Mouse (Mus musculus): ENCODE data around the gene Pi16.

Pi16 gene

DNA sequence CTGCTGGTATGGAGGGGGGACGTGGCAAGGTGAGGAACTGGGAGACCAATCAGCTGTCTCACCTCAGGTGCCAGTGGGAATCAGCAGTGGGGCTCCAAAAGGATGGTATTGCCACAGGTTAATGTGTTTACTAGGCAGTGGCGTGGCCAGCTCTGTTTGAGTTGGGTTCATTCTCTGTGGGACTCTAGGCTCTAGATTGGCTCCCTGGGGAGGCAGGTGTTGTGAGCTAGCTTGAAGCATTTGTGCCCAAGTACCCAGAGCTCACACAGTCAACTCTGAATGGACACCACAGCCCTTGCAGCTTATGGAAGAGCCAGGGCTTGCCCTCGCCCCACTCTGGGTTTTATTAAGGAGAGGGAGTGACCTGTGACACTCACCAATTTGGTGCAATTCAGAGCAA, 13.6 kb upstream of the Pi16 start:
- no peak for DNase-seq (ENCODE audit: low read depth, low spot score)

DNA sequence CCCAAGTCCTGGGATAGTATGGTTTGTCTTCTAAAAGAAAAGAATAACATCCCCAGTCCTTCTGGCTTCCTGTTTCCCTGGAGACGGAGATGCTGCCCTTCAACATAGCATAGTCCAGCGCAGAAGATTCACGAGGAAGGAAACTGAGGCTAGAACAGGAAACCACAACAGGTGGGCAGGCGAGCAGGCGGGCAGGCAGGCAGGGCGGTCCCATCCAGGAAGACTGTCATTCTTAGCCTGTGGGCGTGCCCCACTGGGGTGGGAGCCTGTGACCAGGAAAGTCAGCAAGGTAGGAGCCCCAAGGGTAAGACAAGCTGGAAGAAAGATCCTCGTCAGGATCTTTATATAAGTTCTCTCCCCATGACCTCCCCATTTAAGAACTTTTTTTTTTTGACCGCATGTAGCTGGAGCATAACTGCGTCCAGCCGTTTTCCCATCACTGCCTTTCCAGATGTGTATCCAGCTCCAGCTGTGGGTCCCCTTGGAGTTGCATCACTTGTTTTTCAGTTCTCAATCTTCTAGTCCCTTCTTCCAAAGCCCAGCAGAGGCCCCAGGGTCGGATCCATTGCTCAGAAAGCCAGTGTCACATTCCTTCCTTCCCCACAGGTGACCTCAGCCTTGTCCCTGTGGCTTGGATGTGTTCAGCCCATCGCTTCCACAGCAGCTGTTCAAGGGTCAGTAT, 13.0 kb upstream of the Pi16 start:
- peak; percentile 49 for DNase-seq (ENCODE audit: low read depth, low spot score)

DNA sequence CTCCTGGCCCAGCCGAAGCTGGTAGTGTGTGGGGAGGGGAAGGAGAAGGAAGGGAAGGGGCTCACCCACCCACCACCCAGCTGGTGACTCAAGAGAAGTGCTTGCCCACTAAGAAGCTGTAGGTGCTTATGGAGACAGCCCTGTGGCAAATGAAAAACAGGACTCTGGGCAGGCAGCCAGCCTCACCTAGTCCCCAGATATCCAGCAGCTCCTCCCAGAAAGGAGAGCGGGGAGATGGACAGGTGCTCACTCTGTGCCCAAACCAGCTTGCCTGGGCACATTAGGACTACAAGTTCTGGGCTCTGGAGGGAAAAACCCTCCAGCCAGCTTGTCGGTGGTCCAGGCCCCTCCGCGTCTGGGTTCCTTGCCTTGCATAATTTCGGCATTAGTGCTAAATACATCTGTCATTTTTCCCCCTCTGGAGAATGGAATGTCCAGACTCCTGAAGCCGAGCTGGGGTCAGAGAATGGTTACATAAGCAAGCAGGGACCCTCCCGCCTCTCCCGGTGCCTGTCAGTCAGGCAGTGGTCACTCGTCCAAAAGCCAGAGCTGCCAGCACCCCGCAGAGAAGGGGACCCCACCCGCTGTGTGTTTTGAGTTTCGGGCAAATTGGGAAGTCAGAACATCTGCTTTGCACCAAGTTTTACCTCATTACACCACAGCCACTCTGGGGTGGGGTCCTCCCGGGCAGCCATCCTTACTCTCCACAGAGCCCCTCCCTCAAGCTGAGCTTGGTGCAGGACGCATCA, 12.2 kb upstream of the Pi16 start:
- DNase-seq (ENCODE audit: low read depth, low spot score), result no peak

- DNase-seq (ENCODE audit: low read depth, low spot score), result no peak
Measured at GRCm38 (mm10) chr17:29305871-29306270, 11.6 kb upstream of the Pi16 start.

- DNase-seq (ENCODE audit: low read depth, low spot score), result no peak
Measured at GRCm38 (mm10) chr17:29310056-29310623, 7.3 kb upstream of the Pi16 start.

DNA sequence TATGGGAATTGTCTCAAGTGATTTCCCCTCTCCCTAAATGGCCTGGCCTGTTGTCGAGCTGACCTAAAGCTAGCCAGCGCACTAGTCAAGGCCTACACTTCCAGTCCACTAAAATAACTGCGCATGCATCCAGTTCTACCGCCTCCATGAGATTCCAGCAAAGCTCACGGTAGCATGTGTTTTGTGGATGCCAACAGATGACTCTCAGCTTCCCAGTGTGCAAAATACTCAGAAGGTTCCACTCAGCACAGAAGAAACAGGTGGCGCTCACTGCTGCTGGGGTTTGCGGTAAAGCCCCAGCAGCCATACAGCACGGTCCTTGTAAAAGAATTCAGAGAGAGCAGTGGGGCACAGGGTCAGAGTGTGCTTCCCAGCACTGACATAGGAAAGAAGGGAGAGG, 5.9 kb upstream of the Pi16 start:
- no peak for DNase-seq (ENCODE audit: low read depth, low spot score)

- no peak for DNase-seq (ENCODE audit: low read depth, low spot score)
Measured at GRCm38 (mm10) chr17:29312082-29312481, 5.4 kb upstream of the Pi16 start.

DNA sequence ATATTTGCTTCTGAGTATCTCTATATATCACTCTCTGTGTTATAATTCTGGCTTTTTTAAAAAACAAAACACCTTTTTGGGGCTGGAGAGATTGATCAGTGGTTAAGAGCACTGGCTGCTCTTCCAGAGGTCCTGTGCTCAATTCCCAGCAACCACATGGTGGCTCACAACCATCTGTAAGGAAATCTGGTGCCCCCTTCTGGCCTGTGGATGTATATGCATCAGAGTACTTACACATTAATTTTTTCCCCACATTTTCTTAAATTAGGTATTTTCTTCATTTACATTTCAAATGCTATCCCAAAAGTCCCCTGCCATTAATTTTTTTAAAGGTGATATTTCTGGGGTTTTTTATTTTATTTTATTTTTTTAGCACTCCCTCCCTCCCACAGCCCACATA, 4.2 kb upstream of the Pi16 start:
- peak; percentile 69 for DNase-seq (ENCODE audit: low read depth, low spot score)

DNA sequence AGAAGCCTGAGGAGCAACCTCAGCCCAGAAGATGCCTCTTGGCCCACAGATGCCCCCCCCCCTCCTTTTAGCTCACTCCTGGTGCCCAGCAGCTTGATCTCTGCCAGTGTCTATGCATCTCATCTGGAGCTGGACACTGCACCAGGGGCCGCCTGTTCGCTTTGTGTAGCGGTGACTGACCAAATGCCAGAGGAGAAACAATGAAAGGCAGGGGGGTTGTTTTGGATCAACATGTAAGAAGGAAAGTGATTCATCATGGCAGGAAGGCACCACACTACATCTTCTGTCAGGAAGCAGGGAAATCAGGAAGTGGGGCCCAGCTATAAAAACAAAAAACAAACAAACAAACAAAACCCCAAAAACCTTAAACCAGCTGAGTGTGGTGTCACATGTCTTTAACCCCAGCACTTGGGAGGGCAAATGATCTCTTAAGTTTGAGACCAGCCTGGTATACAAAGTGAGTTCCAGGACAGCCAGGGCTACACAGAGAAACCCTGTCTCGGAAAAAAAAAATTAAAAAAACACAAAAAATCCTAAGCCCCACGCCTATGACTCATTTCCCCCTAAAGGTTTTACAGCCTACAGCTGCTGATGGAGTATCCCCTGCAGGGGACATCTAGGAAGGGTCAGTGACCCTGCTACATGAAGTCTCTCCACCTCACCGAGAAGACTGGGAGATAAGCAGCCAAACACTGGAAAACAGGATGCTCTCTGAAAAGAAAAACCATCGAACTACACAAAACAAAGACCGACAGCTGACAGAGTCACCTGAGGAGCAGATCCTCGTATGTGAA, 1.6 kb upstream of the Pi16 start:
- DNase-seq (ENCODE audit: low read depth, low spot score), result no peak

- DNase-seq (ENCODE audit: low read depth, low spot score), result no peak
Measured at GRCm38 (mm10) chr17:29316891-29317290, 589 bp upstream of the Pi16 start.

GRCm38 (mm10) chr17:29318731-29319250, 1.3 kb downstream of the Pi16 start:
- no peak for DNase-seq (ENCODE audit: low read depth, low spot score)

GRCm38 (mm10) chr17:29319476-29319875, 2.0 kb downstream of the Pi16 start:
- DNase-seq (ENCODE audit: low read depth, low spot score), result no peak

DNA sequence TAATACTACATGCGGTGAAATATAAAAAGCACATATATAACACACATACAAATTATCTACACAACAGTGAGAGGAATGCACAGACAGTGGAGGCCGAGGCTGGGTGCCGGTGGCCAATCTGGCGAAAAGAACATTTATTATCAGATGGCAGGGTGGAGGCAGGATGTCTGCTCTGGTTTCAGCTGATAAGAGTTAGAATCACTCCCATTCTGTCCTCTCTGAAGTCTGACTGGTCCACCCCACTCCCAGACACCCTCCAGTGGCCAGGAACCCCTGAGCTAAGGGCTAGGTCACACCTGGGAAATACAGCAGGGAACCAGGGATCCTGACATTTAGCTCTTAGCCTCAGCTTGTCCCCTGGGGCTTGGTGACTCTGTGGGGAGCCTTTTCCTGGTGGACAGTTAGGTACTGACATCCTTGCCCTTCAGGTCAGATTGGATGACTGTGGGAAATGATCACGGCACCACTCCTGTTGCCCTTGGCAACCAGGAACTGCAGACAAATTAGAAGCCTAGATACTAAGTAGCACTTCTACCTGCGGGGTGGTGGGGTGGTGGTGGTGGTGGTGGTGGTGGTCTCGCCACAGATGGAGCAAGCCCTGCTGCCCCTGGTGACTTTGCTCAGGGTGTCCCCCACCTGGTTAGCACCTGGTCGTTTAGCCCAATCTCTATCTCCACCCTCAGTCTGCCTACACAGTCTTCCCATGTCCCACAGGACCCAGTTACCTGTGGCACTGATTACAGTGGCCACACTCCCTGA, 2.6 kb downstream of the Pi16 start:
- DNase-seq (ENCODE audit: low read depth, low spot score), result no peak

DNA sequence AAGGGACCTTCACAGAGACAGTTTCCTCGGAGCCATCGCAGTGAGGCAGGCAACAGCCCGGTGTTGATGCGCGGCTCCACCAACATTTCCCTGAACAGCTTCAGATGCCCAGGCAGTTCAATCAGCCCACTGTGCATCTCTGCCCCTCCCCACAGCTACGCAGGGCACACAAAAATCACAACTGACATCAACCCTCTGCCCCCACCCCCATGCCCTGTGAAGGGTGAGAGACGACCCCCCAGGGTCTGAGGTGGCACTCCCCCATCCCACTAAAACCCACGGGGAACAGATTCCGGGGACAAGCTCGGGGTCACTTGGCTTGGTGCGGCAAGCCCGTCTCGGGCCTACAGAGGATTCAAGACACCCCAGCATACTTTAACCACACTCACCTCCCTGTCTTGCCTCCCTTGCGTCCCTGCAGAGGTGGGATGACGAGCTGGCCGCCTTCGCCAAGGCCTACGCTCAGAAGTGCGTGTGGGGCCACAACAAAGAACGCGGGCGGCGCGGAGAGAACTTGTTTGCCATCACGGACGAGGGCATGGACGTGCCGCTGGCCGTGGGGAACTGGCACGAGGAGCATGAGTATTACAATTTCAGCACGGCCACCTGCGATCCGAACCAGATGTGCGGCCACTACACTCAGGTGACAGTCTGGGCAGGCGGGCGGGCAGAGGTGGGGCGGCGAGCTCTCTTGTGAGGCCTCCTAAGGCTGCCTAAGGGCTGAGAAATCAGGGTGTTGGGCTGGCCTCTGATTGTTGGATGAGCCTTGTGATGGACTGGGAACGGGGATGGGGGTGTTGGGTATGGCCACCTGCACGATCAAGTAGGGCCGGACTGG, 4.5 kb downstream of the Pi16 start:
- peak; percentile 51 for DNase-seq (ENCODE audit: low read depth, low spot score)

GRCm38 (mm10) chr17:29322603-29322962, 5.1 kb downstream of the Pi16 start:
- DNase-seq (ENCODE audit: low read depth, low spot score), result peak; percentile 88

GRCm38 (mm10) chr17:29323625-29324024, 6.1 kb downstream of the Pi16 start:
- DNase-seq (ENCODE audit: low read depth, low spot score), result no peak

DNA sequence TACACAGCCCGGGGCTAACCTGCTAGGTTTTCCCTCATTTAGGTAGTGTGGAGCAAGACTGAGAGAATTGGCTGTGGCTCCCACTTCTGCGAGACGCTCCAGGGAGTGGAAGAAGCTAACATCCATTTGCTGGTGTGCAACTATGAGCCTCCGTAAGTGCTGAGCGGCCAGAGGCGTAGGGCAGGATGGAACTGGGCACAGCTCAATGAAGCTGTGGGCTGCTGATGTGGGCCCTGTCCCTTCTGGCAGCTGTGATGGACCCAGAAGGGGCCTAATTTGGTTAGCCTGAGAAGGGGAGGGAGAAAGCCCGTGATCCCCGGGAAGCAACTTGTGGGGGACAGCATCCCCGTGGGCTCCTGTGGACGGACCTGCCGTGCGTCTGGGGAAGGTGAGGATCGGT, 8.4 kb downstream of the Pi16 start:
- DNase-seq (ENCODE audit: low read depth, low spot score), result no peak

DNA sequence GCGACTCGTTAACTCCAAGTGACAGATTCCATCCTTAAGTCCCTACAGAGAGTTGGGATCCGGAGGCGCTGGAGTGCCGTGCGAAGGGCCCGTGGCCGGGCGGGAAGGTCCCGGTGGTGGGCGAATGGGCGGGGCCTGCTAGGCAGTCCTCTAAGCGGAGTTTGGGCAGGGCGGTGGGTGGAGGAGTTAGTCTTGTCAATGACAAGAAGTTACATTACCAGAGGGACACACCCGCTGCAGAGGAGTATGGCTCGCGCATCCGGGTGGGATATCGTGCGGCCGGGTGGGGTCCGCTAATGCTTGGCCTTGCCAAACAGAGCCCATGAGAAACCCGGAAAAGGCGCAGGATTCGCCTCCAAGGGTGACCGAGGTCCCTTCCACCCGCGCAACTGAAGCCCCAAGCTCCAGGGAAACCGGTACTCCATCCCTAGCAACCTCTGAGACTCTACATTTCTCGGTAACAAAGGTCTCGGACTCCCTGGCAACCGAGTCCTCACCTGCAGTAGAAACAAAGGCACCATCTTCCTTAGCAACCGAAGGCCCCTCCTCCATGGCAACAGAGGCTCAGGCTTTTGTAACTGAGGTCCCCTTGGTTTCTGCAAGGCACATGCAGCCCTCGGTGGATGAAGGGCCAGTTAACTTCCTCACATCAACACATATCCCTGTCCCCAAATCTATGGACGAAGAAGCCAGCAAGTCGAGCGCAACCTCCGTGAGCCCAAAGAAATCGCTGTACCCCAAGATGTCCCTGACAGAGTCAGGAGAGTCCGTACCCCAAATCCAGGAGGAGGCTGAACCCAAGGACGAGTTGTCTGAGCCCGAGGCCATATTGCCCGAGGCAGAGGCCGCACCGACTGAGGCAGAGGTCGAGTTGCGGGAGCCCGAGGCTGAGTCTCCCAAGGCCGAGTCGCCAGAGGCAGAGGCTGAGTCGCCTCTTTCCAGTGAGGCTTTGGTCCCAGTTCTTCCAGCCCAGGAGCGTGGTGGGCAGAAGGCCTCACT, 9.3 kb downstream of the Pi16 start:
- DNase-seq (ENCODE audit: low read depth, low spot score), result peak; percentile 71

DNA sequence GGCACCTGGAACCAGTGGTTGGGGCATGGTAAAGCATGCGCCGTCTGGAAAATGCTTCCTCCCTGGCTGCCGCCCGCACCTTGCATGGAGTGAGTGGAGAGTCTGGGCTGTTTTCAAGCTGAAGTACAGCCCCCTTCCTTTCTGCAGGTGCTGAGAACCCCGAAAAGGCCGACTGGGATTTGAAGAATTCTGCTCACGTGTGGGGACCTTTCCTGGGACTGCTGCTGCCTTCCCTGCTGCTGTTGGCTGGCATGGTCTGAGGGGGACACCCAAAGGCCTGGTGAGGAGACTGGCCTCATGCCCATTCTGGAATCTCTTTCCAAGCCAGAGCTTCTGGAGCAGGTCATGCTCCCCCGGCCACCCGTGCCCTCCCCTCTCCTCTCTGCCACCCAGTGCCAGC, 10.2 kb downstream of the Pi16 start:
- DNase-seq (ENCODE audit: low read depth, low spot score), result no peak

All from ZHBTc4 (cell line).